In genomic region chr4:142180874-142181273, GRCm38 (mm10) we compare ENCODE assay signal across 8 mouse cellular contexts. TPM values are rescaled to one million over a fixed set of nuclear protein-coding genes. Genes with fewer than 3 reads are reported as not detected.
DNase-seq lines count a peak whose midpoint lies in the region; ATAC-seq and TF ChIP-seq lines count a peak whose summit lies in the region.

No protein-coding gene starts in this region.

- peaks cover 59% of the 10 kb centered on the region for H3K4me1 ChIP-seq in heart, embryonic 10.5 days
- peaks cover 19% of the 10 kb centered on the region; the same call in 1 of the 2 replicates for H3K4me1 ChIP-seq in lung, postnatal 0 days (ENCODE audit: insufficient read depth, low read depth, low read length)
- H3K4me1 ChIP-seq in hindbrain, embryonic 13.5 days (replicated peaks) = peaks cover 23% of the 10 kb centered on the region
- H3K4me1 ChIP-seq in stomach, embryonic 14.5 days (ENCODE audit: control insufficient read depth, insufficient read depth, low read length) = peaks cover 30% of the 10 kb centered on the region

- H3K9ac ChIP-seq in lung, postnatal 0 days (replicated peaks; ENCODE audit: low read depth) = no peak overlapping the region
- H3K9ac ChIP-seq in hindbrain, embryonic 13.5 days = no peak overlapping the region
- no peak overlapping the region; the same call in 1 of the 2 replicates for H3K9ac ChIP-seq in stomach, embryonic 14.5 days (replicated peaks; ENCODE audit: low read depth, low read length)

- 81% methylated on average over 9 of the region's 9 CpGs for WGBS in heart, embryonic 10.5 days
- 57% methylated on average over 9 of the region's 9 CpGs for WGBS in lung, postnatal 0 days
- 94% methylated on average over 9 of the region's 9 CpGs for WGBS in hindbrain, embryonic 13.5 days
- WGBS in stomach, embryonic 14.5 days = 75% methylated on average over 9 of the region's 9 CpGs

- peaks cover 10% of the 10 kb centered on the region; the same call in 1 of the 2 replicates for H3K36me3 ChIP-seq in heart, embryonic 10.5 days
- H3K36me3 ChIP-seq in lung, postnatal 0 days (ENCODE audit: insufficient read depth, low read length) = no peaks in the 10 kb centered on the region
- 0 out of 2 replicates have a peak, but pooled peaks cover 3% of the 10 kb centered on the region for H3K36me3 ChIP-seq in hindbrain, embryonic 13.5 days
- no peaks in the 10 kb centered on the region for H3K36me3 ChIP-seq in stomach, embryonic 14.5 days (ENCODE audit: control insufficient read depth, insufficient read depth, low read length)

- H3K27ac ChIP-seq in heart, embryonic 10.5 days = peak overlapping the region; percentile 62
- peak overlapping the region; percentile 68 for H3K27ac ChIP-seq in lung, postnatal 0 days (ENCODE audit: low read length)
- peak overlapping the region; percentile 19 for H3K27ac ChIP-seq in hindbrain, embryonic 13.5 days
- H3K27ac ChIP-seq in stomach, embryonic 14.5 days (ENCODE audit: low read length) = peak overlapping the region; percentile 92

- TF ChIP-seq CTCF in lung, postnatal 0 days (IDR thresholded peaks at IDR 0.05) = no peak

- intact Hi-C loops in heart, postnatal 14 days (cut with DNase I) = no loop called here

- no peak for TF ChIP-seq EP300 in lung, postnatal 0 days (IDR thresholded peaks at IDR 0.05)

- no peaks in the 10 kb centered on the region for H3K27me3 ChIP-seq in heart, embryonic 10.5 days (ENCODE audit: insufficient read depth, poor library complexity, severe bottlenecking)
- no peaks in the 10 kb centered on the region for H3K27me3 ChIP-seq in lung, postnatal 0 days (replicated peaks; ENCODE audit: insufficient read depth, low read length)
- no peaks in the 10 kb centered on the region for H3K27me3 ChIP-seq in hindbrain, embryonic 13.5 days
- H3K27me3 ChIP-seq in stomach, embryonic 14.5 days (ENCODE audit: control insufficient read depth, insufficient read depth, low read length) = no peaks in the 10 kb centered on the region

- H3K4me2 ChIP-seq in lung, postnatal 0 days (replicated peaks; ENCODE audit: low read depth, low read length) = no peak overlapping the region
- no peak overlapping the region for H3K4me2 ChIP-seq in hindbrain, embryonic 13.5 days
- no peak overlapping the region for H3K4me2 ChIP-seq in stomach, embryonic 14.5 days (replicated peaks; ENCODE audit: low read depth, low read length)

- no peak for ATAC-seq in lung, postnatal 0 days
- no peak for ATAC-seq in hindbrain, embryonic 13.5 days (ENCODE audit: low FRiP score)
- no peak for ATAC-seq in stomach, embryonic 14.5 days (ENCODE audit: insufficient number of reproducible peaks, insufficient read depth, low FRiP score, low read depth)

- H3K4me3 ChIP-seq in heart, embryonic 10.5 days = no peak overlapping the region
- no peak overlapping the region for H3K4me3 ChIP-seq in lung, postnatal 0 days (ENCODE audit: low read depth, low read length)
- H3K4me3 ChIP-seq in hindbrain, embryonic 13.5 days = no peak overlapping the region
- H3K4me3 ChIP-seq in stomach, embryonic 14.5 days (ENCODE audit: low read depth, low read length) = no peak overlapping the region

- no peak for DNase-seq in heart, embryonic 10.5 days (ENCODE audit: low spot score)
- DNase-seq in heart, postnatal 14 days = no peak
- no peak for DNase-seq in lung, postnatal 0 days (ENCODE audit: low spot score)
- no peak for DNase-seq in lung, adult 18-20 months
- DNase-seq in urinary bladder, postnatal 25 days (ENCODE audit: low spot score) = no peak
- DNase-seq in MN1 (ENCODE audit: low spot score) = no peak

- no peaks in the 10 kb centered on the region for H3K9me3 ChIP-seq in heart, embryonic 10.5 days
- H3K9me3 ChIP-seq in lung, postnatal 0 days (ENCODE audit: low read length) = no peaks in the 10 kb centered on the region
- H3K9me3 ChIP-seq in hindbrain, embryonic 13.5 days = 0 out of 2 replicates have a peak, but pooled peaks cover 5% of the 10 kb centered on the region
- 0 out of 2 replicates have a peak, but pooled peaks cover 3% of the 10 kb centered on the region for H3K9me3 ChIP-seq in stomach, embryonic 14.5 days (ENCODE audit: control insufficient read depth, low read depth, low read length)

RNA-seq across cellular contexts. Expression of gene Kazn, which starts 58.3 kb away (rescaled TPM):
- polyA plus RNA-seq in heart, embryonic 10.5 days (2016; fragmentation: Nextera tagmentation; extraction: Ambion mirVana) = 11.2 and 12.2 TPM in 2 replicates
- 1 to 10 TPM; 5.2 to 5.9 TPM for total RNA-seq in heart, postnatal 14 days (2021)
- 6.0 and 8.6 TPM in 2 replicates for polyA plus RNA-seq in lung, postnatal 0 days (2015; fragmentation: Nextera tagmentation; extraction: Ambion mirVana)
- 17.9 and 19.1 TPM in 2 replicates for polyA plus RNA-seq in hindbrain, embryonic 13.5 days (2015; fragmentation: Nextera tagmentation; extraction: Ambion mirVana)
- 12.5 and 14.3 TPM in 2 replicates for polyA plus RNA-seq in stomach, embryonic 14.5 days (2014; fragmentation: Nextera tagmentation; extraction: Ambion mirVana)

Comparison
In these comparisons a context has a peak if more than half of its experiments do, and no peak if none do; other contexts are left out.
1. H3K27ac ChIP-seq: peak in every context shown above with its lines; median percentile 92 in stomach, embryonic 14.5 days; 68 in lung, postnatal 0 days; 62 in heart, embryonic 10.5 days; 19 in hindbrain, embryonic 13.5 days.